Comparison of ENCODE assay signal across 9 mouse cellular contexts in genomic region chr17:27125185-27125584, GRCm38 (mm10). TPM values are rescaled to one million over a fixed set of nuclear protein-coding genes. Genes with fewer than 3 reads are reported as not detected.
DNase-seq lines count a peak whose midpoint lies in the region; ATAC-seq and TF ChIP-seq lines count a peak whose summit lies in the region.
"Had no signal": no experiment of that assay in that cellular context is flagged by ENCODE, and none has a peak within 500 bp of the region (broad histone marks: within the 10 kb centered on the region; RNA-seq: fewer than 3 reads in every experiment).

No protein-coding gene starts in this region.

- H3K27me3 ChIP-seq in midbrain, embryonic 10.5 days (ENCODE audit: low read depth, poor library complexity, severe bottlenecking): peaks cover 16% of the 10 kb centered on the region
- H3K27me3 ChIP-seq in midbrain, embryonic 16.5 days (ENCODE audit: control insufficient read depth, insufficient read depth, low read depth, low read length): no peaks in the 10 kb centered on the region
- H3K27me3 ChIP-seq in kidney, embryonic 16.5 days (ENCODE audit: insufficient read depth, low read length): no peaks in the 10 kb centered on the region
- H3K27me3 ChIP-seq in liver, postnatal 0 days (ENCODE audit: insufficient read depth, low read length): no peaks in the 10 kb centered on the region
- H3K27me3 ChIP-seq: heart, embryonic 15.5 days had no signal

- peak; percentile 95 for TF ChIP-seq CTCF in liver, postnatal 0 days (IDR thresholded peaks at IDR 0.05; ENCODE audit: low read depth)

- no peaks in the 10 kb centered on the region for H3K9me3 ChIP-seq in midbrain, embryonic 10.5 days (replicated peaks)
- H3K9me3 ChIP-seq in midbrain, embryonic 16.5 days (replicated peaks; ENCODE audit: control insufficient read depth, low read length, poor library complexity, severe bottlenecking): no peaks in the 10 kb centered on the region
- no peaks in the 10 kb centered on the region for H3K9me3 ChIP-seq in kidney, embryonic 16.5 days (ENCODE audit: low read length)
- no peaks in the 10 kb centered on the region for H3K9me3 ChIP-seq in liver, postnatal 0 days (ENCODE audit: low read length)
- H3K9me3 ChIP-seq: heart, embryonic 15.5 days had no signal

- no peak overlapping the region for H3K4me3 ChIP-seq in midbrain, embryonic 10.5 days
- no peak overlapping the region for H3K4me3 ChIP-seq in midbrain, embryonic 16.5 days (ENCODE audit: low read depth, low read length)
- H3K4me3 ChIP-seq in kidney, embryonic 16.5 days (ENCODE audit: low read length): no peak overlapping the region
- no peak overlapping the region for H3K4me3 ChIP-seq in liver, postnatal 0 days (ENCODE audit: low read depth, low read length)
- H3K4me3 ChIP-seq: heart, embryonic 15.5 days had no signal

- peaks cover 53% of the 10 kb centered on the region for H3K4me1 ChIP-seq in midbrain, embryonic 10.5 days
- peaks cover 32% of the 10 kb centered on the region for H3K4me1 ChIP-seq in midbrain, embryonic 16.5 days (ENCODE audit: control insufficient read depth, insufficient read depth, low read length)
- peaks cover 18% of the 10 kb centered on the region for H3K4me1 ChIP-seq in kidney, embryonic 16.5 days (ENCODE audit: insufficient read depth, low read length)
- 0 out of 2 replicates have a peak, but pooled peaks cover 8% of the 10 kb centered on the region for H3K4me1 ChIP-seq in liver, postnatal 0 days (ENCODE audit: insufficient read depth)

- no peak for ATAC-seq in midbrain, embryonic 16.5 days
- ATAC-seq in kidney, embryonic 16.5 days (ENCODE audit: low FRiP score, low TSS enrichment): 0 out of 2 replicates have a peak, but pooled peaks have one; percentile 13
- ATAC-seq in liver, postnatal 0 days: peak; percentile 51; the same call in 1 of the 2 replicates

- TF ChIP-seq EP300 in liver, postnatal 0 days (IDR thresholded peaks at IDR 0.05; ENCODE audit: low read depth): no peak

- peaks cover 59% of the 10 kb centered on the region for H3K36me3 ChIP-seq in midbrain, embryonic 10.5 days
- peaks cover 14% of the 10 kb centered on the region for H3K36me3 ChIP-seq in midbrain, embryonic 16.5 days (ENCODE audit: control insufficient read depth, insufficient read depth, low read length)
- H3K36me3 ChIP-seq in kidney, embryonic 16.5 days (ENCODE audit: insufficient read depth, low read length): peaks cover 29% of the 10 kb centered on the region
- peaks cover 7% of the 10 kb centered on the region; the same call in 1 of the 2 replicates for H3K36me3 ChIP-seq in liver, postnatal 0 days (replicated peaks; ENCODE audit: insufficient read depth, low read length)

- H3K9ac ChIP-seq in midbrain, embryonic 16.5 days (ENCODE audit: low read depth, low read length): no peak overlapping the region
- H3K9ac ChIP-seq in kidney, embryonic 16.5 days (replicated peaks; ENCODE audit: low read length): no peak overlapping the region
- H3K9ac ChIP-seq in liver, postnatal 0 days (replicated peaks): no peak overlapping the region
- H3K9ac ChIP-seq: heart, embryonic 15.5 days had no signal

- H3K4me2 ChIP-seq in midbrain, embryonic 16.5 days (ENCODE audit: low read length): no peak overlapping the region
- no peak overlapping the region for H3K4me2 ChIP-seq in kidney, embryonic 16.5 days (replicated peaks; ENCODE audit: low read depth, low read length)
- H3K4me2 ChIP-seq in liver, postnatal 0 days (ENCODE audit: low read depth, low read length): no peak overlapping the region
- H3K4me2 ChIP-seq: heart, embryonic 15.5 days had no signal

- 32% methylated on average over 12 of the region's 12 CpGs for WGBS in midbrain, embryonic 10.5 days
- WGBS in midbrain, embryonic 16.5 days: 34% methylated on average over 12 of the region's 12 CpGs
- 40% methylated on average over 12 of the region's 12 CpGs for WGBS in kidney, embryonic 16.5 days
- WGBS in liver, postnatal 0 days (ENCODE audit: insufficient replicate concordance): 34% methylated on average over 12 of the region's 12 CpGs

- peak; percentile 76 for DNase-seq in midbrain, embryonic 10.5 days (ENCODE audit: low spot score)
- peak; percentile 58 for DNase-seq in c-Kit-positive CD71-negative TER-119-negative erythroid progenitor cells, embryonic 14.5 days (ENCODE audit: low read depth)
- peak; percentile 53 to 62 for DNase-seq in frontal cortex, postnatal 10 days (ENCODE audit: low spot score in 2 of 2)
- DNase-seq in liver, postnatal 0 days: peak; percentile 86
- DNase-seq in retina, embryonic 14.5 days (ENCODE audit: low spot score): peak; percentile 81
- DNase-seq in thymus, postnatal 14 days: peak; percentile 84

- no peak overlapping the region for H3K27ac ChIP-seq in midbrain, embryonic 10.5 days (replicated peaks)
- H3K27ac ChIP-seq in midbrain, embryonic 16.5 days (ENCODE audit: low read length): no peak overlapping the region
- peak overlapping the region; percentile 59; the same call in 1 of the 2 replicates for H3K27ac ChIP-seq in kidney, embryonic 16.5 days (ENCODE audit: low read length)
- no peak overlapping the region for H3K27ac ChIP-seq in liver, postnatal 0 days (ENCODE audit: low read depth)
- H3K27ac ChIP-seq: heart, embryonic 15.5 days had no signal

RNA-seq across cellular contexts. Expression of gene Uqcc2, which starts 8.5 kb away (rescaled TPM):
- polyA plus RNA-seq in midbrain, embryonic 10.5 days (2016; fragmentation: Nextera tagmentation; extraction: Ambion mirVana): 404 and 411 TPM in 2 replicates
- 360 and 384 TPM in 2 replicates for polyA plus RNA-seq in midbrain, embryonic 16.5 days (2015; fragmentation: Nextera tagmentation; extraction: Ambion mirVana)
- 266 TPM in 2 replicates for polyA plus RNA-seq in kidney, embryonic 16.5 days (2015; fragmentation: Nextera tagmentation; extraction: Ambion mirVana)
- 101 and 107 TPM in 2 replicates for polyA plus RNA-seq in liver, postnatal 0 days (2015; fragmentation: Nextera tagmentation; extraction: Ambion mirVana)

RNA-seq across cellular contexts. Expression of gene Ip6k3, which starts 42.4 kb away (rescaled TPM):
- polyA plus RNA-seq in midbrain, embryonic 10.5 days (2016; fragmentation: Nextera tagmentation; extraction: Ambion mirVana): 0.29 TPM in 1 of 2 replicates, not detected in the other
- polyA plus RNA-seq in midbrain, embryonic 16.5 days (2015; fragmentation: Nextera tagmentation; extraction: Ambion mirVana): 0.14 and 0.15 TPM in 2 replicates
- 0.15 and 0.19 TPM in 2 replicates for polyA plus RNA-seq in kidney, embryonic 16.5 days (2015; fragmentation: Nextera tagmentation; extraction: Ambion mirVana)
- 0.06 and 0.34 TPM in 2 replicates for polyA plus RNA-seq in liver, postnatal 0 days (2015; fragmentation: Nextera tagmentation; extraction: Ambion mirVana)
